Mouse (Mus musculus): ENCODE measurements around the gene Ntn4.

DNA sequence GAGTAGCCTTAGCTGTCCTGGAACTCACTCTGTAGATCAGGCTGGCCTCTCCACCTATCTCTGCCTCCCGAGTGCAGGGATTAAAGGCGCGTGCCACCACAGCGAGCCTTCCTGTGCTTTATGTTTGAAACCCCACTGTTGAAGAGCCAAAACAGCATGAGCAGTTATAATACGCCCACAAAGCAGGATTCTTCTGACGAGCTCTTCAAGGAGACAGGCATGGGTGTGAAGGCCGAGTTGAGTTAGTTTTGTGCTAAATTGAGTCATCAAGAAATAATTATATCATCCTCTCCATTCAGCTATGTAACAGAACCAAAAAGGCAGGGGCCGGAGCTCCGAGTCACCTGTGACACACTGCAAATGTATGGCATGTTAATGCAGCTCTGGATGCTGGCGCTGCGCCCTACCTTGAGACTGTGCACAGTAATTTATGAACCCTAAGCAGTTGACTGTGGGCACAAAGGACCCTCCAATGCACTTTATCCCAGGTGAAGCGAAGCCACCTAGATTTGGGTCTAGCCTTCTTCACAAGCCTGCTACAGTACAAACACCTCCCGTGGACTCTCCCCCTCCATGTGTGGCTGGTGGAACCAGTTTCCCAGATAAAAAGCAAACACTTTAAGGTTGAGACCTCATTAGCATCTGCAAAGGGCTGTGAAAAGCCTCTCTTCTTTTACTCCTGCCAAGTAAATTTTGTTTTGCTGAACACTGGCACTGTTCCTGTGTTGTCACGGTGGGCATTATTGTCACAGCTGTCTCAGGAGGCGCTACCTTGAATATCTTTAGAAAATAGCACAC lies 142.9 kb downstream of the Ntn4 start:
- TF ChIP-seq CTCF (IDR thresholded peaks at IDR 0.05; ENCODE audit: borderline replicate concordance, insufficient read depth, low read depth, low read length), result no peak
- no peak for TF ChIP-seq POLR2A (IDR thresholded peaks at IDR 0.05; ENCODE audit: borderline replicate concordance, insufficient read depth, low read length)

Data from cerebellum, adult 2 months (tissue).